In genomic region chr1:97576576-97576975, GRCm38 (mm10) we compare ENCODE assay signal across 11 mouse cellular contexts.
"Had no signal": no experiment of that assay in that cellular context is flagged by ENCODE, and none has a peak within 500 bp of the region (broad histone marks: within the 10 kb centered on the region; RNA-seq: fewer than 3 reads in every experiment).

No protein-coding gene starts in this region.

- DNase-seq: kidney, adult 9 months; kidney, postnatal 36 days; layer of hippocampus, adult 9-11 months; layer of hippocampus, postnatal 36 days; lung, postnatal 36 days; right cerebral cortex, postnatal 14 days had no signal

- H3K9me3 ChIP-seq: limb, embryonic 15.5 days; liver, embryonic 12.5 days; midbrain, embryonic 10.5 days; midbrain, embryonic 15.5 days had no signal

- H3K27ac ChIP-seq: kidney, postnatal 0 days; limb, embryonic 15.5 days; liver, embryonic 12.5 days; midbrain, embryonic 10.5 days; midbrain, embryonic 15.5 days had no signal

- H3K36me3 ChIP-seq: limb, embryonic 15.5 days; liver, embryonic 12.5 days; midbrain, embryonic 10.5 days; midbrain, embryonic 15.5 days had no signal

- H3K4me1 ChIP-seq: limb, embryonic 15.5 days; liver, embryonic 12.5 days; midbrain, embryonic 10.5 days; midbrain, embryonic 15.5 days had no signal

- ATAC-seq: liver, embryonic 12.5 days; midbrain, embryonic 15.5 days had no signal

- H3K27me3 ChIP-seq: limb, embryonic 15.5 days; liver, embryonic 12.5 days; midbrain, embryonic 15.5 days had no signal

- H3K9ac ChIP-seq: limb, embryonic 15.5 days; liver, embryonic 12.5 days; midbrain, embryonic 15.5 days had no signal

- H3K4me2 ChIP-seq: limb, embryonic 15.5 days; liver, embryonic 12.5 days; midbrain, embryonic 15.5 days had no signal

- H3K4me3 ChIP-seq: limb, embryonic 15.5 days; liver, embryonic 12.5 days; midbrain, embryonic 10.5 days; midbrain, embryonic 15.5 days had no signal
